Mouse (Mus musculus): ENCODE measurements at regions not wholly inside any gene's neighbourhood (a gene's known extent, or its start where the extent isn't known, plus 50 kb on each side); places are given as distances from the start of the nearest gene placed in this dataset.

GRCm38 (mm10) chr8:92427801-92428200 is 70.4 kb downstream of the Irx5 start:
- no peak for DNase-seq (ENCODE audit: low read depth, low spot score)

GRCm38 (mm10) chr8:92437075-92437663 is 79.7 kb downstream of the Irx5 start:
- no peak for DNase-seq (ENCODE audit: low read depth, low spot score)

GRCm38 (mm10) chr8:92438294-92438693 is 80.9 kb downstream of the Irx5 start:
- peak; percentile 27 for DNase-seq (ENCODE audit: low read depth, low spot score)

- no peak for DNase-seq (ENCODE audit: low read depth, low spot score)
These were observed 82.5 kb downstream of the Irx5 start for GRCm38 (mm10) chr8:92439713-92440436.

GRCm38 (mm10) chr8:92442086-92442485 is 84.7 kb downstream of the Irx5 start:
- no peak for DNase-seq (ENCODE audit: low read depth, low spot score)

- DNase-seq (ENCODE audit: low read depth, low spot score) = no peak
These were observed 101.9 kb downstream of the Irx5 start for GRCm38 (mm10) chr8:92459291-92459690.

GRCm38 (mm10) chr8:92460129-92460953 is 102.9 kb downstream of the Irx5 start:
- DNase-seq (ENCODE audit: low read depth, low spot score) = peak; percentile 61

- DNase-seq (ENCODE audit: low read depth, low spot score) = no peak
These were observed 111.9 kb downstream of the Irx5 start for GRCm38 (mm10) chr8:92469141-92470000.

GRCm38 (mm10) chr8:92472257-92472656 is 114.8 kb downstream of the Irx5 start:
- DNase-seq (ENCODE audit: low read depth, low spot score) = no peak

GRCm38 (mm10) chr8:92472817-92473216 is 115.4 kb downstream of the Irx5 start:
- no peak for DNase-seq (ENCODE audit: low read depth, low spot score)

- DNase-seq (ENCODE audit: low read depth, low spot score) = no peak
These were observed 125.0 kb downstream of the Irx5 start for GRCm38 (mm10) chr8:92482393-92482792.

GRCm38 (mm10) chr8:92483055-92483765 is 125.8 kb downstream of the Irx5 start:
- DNase-seq (ENCODE audit: low read depth, low spot score) = no peak

GRCm38 (mm10) chr8:92488526-92489159 is 131.2 kb downstream of the Irx5 start:
- no peak for DNase-seq (ENCODE audit: low read depth, low spot score)

GRCm38 (mm10) chr8:92491533-92491932 is 134.1 kb downstream of the Irx5 start:
- no peak for DNase-seq (ENCODE audit: low read depth, low spot score)

GRCm38 (mm10) chr8:92493403-92493802 is 136.0 kb downstream of the Irx5 start:
- DNase-seq (ENCODE audit: low read depth, low spot score) = no peak

- DNase-seq (ENCODE audit: low read depth, low spot score) = no peak
These were observed 148.3 kb downstream of the Irx5 start for GRCm38 (mm10) chr8:92505552-92506281.

- no peak for DNase-seq (ENCODE audit: low read depth, low spot score)
These were observed 149.0 kb downstream of the Irx5 start for GRCm38 (mm10) chr8:92506436-92506835.

- no peak for DNase-seq (ENCODE audit: low read depth, low spot score)
These were observed 149.5 kb downstream of the Irx5 start for GRCm38 (mm10) chr8:92506906-92507305.

- no peak for DNase-seq (ENCODE audit: low read depth, low spot score)
These were observed 158.0 kb downstream of the Irx5 start for GRCm38 (mm10) chr8:92515385-92515784.

- DNase-seq (ENCODE audit: low read depth, low spot score) = no peak
These were observed 156.1 kb upstream of the Irx6 start for GRCm38 (mm10) chr8:92518031-92518430.

All from ZHBTc4 (cell line).